Mouse (Mus musculus) skeletal muscle tissue, adult 2 months (tissue): ENCODE results near the gene Smpd1.
A peak's percentile ranks its signal among the peaks of the same experiment; 100 is the strongest.

Experiments
- DNase-seq: peaks from one replicate; pipeline ENCODE4 v3.0.0-alpha.2; 2012; ENCODE audit warnings: low read depth, low spot score

Gene Smpd1

GRCm38 (mm10) chr7:105562317-105562716 is 8.2 kb downstream of the Smpd1 start:
- DNase-seq: no peak

DNA sequence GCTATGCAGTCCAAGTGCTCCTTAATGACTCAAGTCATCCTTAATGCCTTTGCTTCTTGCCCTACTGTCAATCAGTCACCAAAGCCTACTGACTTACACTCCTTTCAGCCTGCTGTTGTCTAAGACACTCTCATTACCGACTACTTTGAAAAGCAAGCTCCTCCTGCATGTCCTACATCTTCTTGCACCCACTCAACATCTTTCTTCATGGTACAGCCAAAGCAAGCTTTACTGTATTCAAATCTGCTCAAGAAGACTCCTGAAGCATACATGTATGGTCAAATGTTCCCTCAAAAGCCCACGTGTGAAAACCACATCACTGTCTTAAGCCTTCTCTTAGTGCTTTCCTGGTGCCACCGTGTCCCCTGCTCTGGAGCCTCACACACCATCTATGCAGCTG is 9.2 kb downstream of the Smpd1 start:
- DNase-seq: no peak

- no peak for DNase-seq
Measured at GRCm38 (mm10) chr7:105565071-105565836, 11.1 kb downstream of the Smpd1 start.

GRCm38 (mm10) chr7:105568583-105568982 is 14.4 kb downstream of the Smpd1 start:
- DNase-seq: no peak

DNA sequence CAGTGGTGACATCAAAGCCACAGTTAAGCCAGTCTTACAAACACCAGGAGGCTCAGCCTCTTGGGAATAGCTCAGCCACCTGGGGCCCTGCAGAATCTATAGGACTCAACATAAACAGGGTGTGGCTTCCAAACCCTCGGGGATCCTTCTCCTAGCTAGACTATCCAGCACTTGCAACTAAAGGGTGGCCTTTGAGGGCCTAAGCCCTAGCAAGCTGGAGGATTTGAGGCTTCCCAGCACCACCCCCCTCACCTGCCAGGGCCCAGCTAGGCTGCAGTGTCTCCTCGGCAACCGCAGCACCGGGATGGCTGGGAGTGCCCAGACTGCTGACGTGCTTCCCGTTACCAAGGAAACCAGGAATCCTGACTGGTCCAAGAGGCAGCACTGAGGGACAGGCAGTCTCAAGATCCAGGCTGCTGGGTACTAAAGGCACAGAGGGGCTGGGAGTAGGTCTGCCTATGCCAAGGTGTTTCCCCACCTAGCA is 14.9 kb downstream of the Smpd1 start:
- no peak for DNase-seq

GRCm38 (mm10) chr7:105569512-105570496 is 15.6 kb downstream of the Smpd1 start:
- DNase-seq: no peak

DNA sequence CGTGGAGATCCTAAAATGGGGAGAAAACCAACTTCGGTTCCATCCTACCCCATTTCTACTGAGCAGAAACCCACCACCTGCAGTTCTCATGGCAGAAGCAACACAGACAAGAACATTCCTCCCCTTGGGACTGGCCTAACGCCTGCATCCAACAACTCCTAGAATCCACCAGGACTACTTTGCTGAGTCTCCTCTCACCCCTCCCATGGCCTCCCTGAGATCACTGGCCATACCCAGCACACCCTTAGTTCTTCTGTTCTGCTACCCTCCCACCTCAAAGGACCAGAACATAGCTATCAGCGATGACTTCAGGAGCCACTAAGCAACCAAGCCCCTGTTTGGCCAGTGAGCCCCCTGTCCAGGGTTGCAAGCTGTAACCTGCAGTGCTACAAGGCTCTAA is 16.6 kb downstream of the Smpd1 start:
- DNase-seq: no peak

DNA sequence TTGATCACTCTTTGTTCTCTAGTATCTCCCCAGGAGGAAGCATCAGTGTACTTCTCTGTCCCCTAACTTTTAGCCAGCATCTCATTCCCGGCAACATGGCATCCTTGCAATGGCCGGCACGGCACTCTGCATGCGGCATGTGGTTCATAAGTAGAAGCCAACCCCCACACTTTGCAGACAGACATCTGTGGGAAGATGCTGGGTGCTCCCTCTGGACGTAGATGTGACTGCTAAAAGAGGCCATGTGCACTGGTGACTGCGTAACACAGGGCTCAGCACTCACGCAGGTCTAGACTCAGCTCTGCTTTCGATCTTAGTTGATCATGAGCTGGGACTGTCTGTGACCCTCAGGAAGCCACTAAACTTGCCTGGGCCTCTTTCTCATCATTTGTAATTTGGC is 18.8 kb downstream of the Smpd1 start:
- DNase-seq: no peak

- no peak for DNase-seq
Measured at GRCm38 (mm10) chr7:105574537-105574936, 20.4 kb downstream of the Smpd1 start.

GRCm38 (mm10) chr7:105576166-105576748 is 22.1 kb downstream of the Smpd1 start:
- DNase-seq: no peak

- no peak for DNase-seq
Measured at GRCm38 (mm10) chr7:105577377-105577871, 23.3 kb downstream of the Smpd1 start.

- no peak for DNase-seq
Measured at GRCm38 (mm10) chr7:105578481-105578880, 24.3 kb downstream of the Smpd1 start.

- DNase-seq: no peak
Measured at GRCm38 (mm10) chr7:105580627-105581089, 26.5 kb downstream of the Smpd1 start.

GRCm38 (mm10) chr7:105581094-105581703 is 27.0 kb downstream of the Smpd1 start, which contains the start of gene Apbb1:
TSS of gene Apbb1 (minus strand) at chr7:105581653.
- peak; percentile 52 for DNase-seq

- DNase-seq: no peak
Measured at GRCm38 (mm10) chr7:105581959-105582358, 27.8 kb downstream of the Smpd1 start.

GRCm38 (mm10) chr7:105588325-105588912 is 34.3 kb downstream of the Smpd1 start:
- no peak for DNase-seq

- DNase-seq: no peak
Measured at GRCm38 (mm10) chr7:105590097-105590496, 35.9 kb downstream of the Smpd1 start.

- DNase-seq: peak; percentile 15
Measured at GRCm38 (mm10) chr7:105602860-105603623, 48.9 kb downstream of the Smpd1 start.
